Mouse (Mus musculus): ENCODE results near the gene Prr15l. TPM values are rescaled to one million over a fixed set of nuclear protein-coding genes. Genes with fewer than 3 reads are reported as not detected.
A peak's percentile ranks its signal among the peaks of the same experiment; 100 is the strongest.

Prr15l gene
- polyA plus RNA-seq, 1 experiment from 2014 or later: 76.5 TPM

DNA sequence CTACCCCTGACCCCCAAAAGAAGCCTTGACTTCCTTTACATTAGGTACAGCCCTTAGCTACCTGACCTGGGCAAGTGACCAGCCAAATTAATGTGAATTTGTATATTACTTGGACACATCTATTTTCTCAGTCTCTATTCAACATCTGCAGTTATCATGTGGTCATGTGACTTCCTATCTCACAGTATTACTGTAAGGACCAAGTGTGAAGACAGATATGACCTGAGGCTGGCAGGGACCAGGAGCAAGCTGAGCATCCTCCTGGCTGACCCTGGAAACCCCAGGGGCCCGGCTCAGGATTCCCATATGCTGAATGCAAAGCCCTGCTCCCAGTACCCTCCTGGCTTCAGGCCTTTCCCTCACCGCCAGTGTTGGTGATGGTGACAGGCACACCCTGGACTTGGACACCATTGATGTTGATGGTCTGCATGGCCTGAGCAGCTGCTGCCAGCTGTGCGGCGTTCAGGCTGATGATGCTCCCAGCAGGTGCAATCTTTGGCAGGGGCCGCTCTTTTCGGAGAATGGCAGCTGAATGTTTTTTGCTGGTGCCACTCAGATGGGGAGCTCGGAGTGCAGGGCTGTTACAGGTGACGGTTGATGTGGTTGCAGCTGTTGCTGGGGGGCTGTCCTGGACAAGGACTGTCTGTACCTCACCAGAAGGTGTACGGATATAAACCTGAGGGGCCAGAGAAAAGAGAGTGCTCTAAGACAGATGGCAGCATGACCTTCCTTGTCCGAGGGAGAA, 29.3 kb downstream of the Prr15l start:
- H3K4me2 ChIP-seq (ENCODE audit: low read length): no peak overlapping the region
- DNase-seq (ENCODE audit: low spot score) (no peak), ATAC-seq (replicated peaks; ENCODE audit: low FRiP score, low read depth) (no peak)
- H3K4me1 ChIP-seq (replicated peaks; ENCODE audit: insufficient read depth, low read length): no peaks in the 10 kb centered on the region
- no peak overlapping the region for H3K9ac ChIP-seq (ENCODE audit: low read depth, low read length)
- 93% methylated on average over 10 of the region's 10 CpGs for WGBS
- H3K4me3 ChIP-seq (replicated peaks; ENCODE audit: low read depth, low read length): no peak overlapping the region
- H3K36me3 ChIP-seq (ENCODE audit: insufficient read depth, low read length): peaks cover 50% of the 10 kb centered on the region; the same call in 1 of the 2 replicates
- no peak for TF ChIP-seq CTCF (IDR thresholded peaks at IDR 0.05; ENCODE audit: low read depth)
- no peaks in the 10 kb centered on the region for H3K9me3 ChIP-seq (replicated peaks; ENCODE audit: low read length)
- H3K27me3 ChIP-seq (ENCODE audit: insufficient read depth, low read length): no peaks in the 10 kb centered on the region
- H3K27ac ChIP-seq: no peak overlapping the region

DNA sequence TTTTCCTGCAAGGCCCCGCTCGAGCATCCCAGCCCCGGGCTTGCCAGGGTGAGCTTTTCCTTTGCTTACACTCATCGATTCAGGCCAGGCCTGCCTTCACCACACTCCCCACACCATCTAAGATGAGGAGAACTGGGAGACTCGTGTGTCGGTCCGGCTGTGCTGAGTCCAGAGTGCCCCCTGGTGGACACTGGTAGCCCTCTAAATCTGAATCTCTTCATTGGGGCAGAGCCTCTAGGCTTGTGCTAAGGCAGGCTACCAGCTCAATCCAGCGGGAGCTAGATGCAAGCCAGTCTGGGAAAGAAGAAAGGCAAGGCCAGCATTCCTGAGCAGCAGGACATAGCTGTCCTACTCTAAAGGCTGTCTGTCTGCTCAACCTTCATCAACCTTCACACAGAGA, 35.7 kb downstream of the Prr15l start:
- Histone ChIP-seq H3K4me1 (replicated peaks; ENCODE audit: insufficient read depth, low read length) (peaks cover 5% of the 10 kb centered on the region), H3K9me3 (replicated peaks; ENCODE audit: low read length) (no peaks in the 10 kb centered on the region), H3K36me3 (ENCODE audit: insufficient read depth, low read length) (peaks cover 24% of the 10 kb centered on the region; the same call in 1 of the 2 replicates), H3K27me3 (ENCODE audit: insufficient read depth, low read length) (no peaks in the 10 kb centered on the region), H3K27ac (peak overlapping the region; percentile 70), H3K4me3 (replicated peaks; ENCODE audit: low read depth, low read length) (no peak overlapping the region), H3K9ac (ENCODE audit: low read depth, low read length) (no peak overlapping the region), H3K4me2 (ENCODE audit: low read length) (no peak overlapping the region)
- peak; percentile 89 for DNase-seq (ENCODE audit: low spot score)
- 16% methylated on average over 8 of the region's 8 CpGs for WGBS
- peak; percentile 85 for ATAC-seq (replicated peaks; ENCODE audit: low FRiP score, low read depth)
- peak; percentile 97 for TF ChIP-seq CTCF (IDR thresholded peaks at IDR 0.05; ENCODE audit: low read depth)

DNA sequence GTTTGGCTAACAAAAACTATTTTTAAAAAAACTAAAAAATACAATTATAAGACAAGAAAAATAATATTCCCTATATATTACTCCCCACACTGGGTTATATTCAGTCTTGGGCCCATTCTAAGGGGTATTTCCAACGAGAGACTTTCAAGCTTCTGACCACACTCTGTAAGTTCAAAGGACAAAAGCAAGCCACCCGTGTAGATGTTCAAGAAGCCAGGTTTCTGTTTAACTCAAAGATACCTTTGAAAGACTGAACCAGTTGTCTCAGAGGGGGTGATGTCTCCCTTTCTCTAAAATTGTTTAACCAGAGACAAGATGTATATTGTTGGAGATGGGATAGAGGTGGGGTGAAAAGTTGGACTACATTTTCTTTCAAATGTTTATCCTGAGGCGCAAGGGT, 38.3 kb downstream of the Prr15l start:
- Histone ChIP-seq H3K27ac (0 out of 2 replicates have a peak overlapping the region, but pooled peaks have one; percentile 39), H3K4me1 (replicated peaks; ENCODE audit: insufficient read depth, low read length) (peaks cover 21% of the 10 kb centered on the region), H3K4me3 (replicated peaks; ENCODE audit: low read depth, low read length) (no peak overlapping the region), H3K36me3 (ENCODE audit: insufficient read depth, low read length) (peaks cover 10% of the 10 kb centered on the region; the same call in 1 of the 2 replicates), H3K4me2 (ENCODE audit: low read length) (no peak overlapping the region), H3K9ac (ENCODE audit: low read depth, low read length) (no peak overlapping the region), H3K9me3 (replicated peaks; ENCODE audit: low read length) (no peaks in the 10 kb centered on the region), H3K27me3 (ENCODE audit: insufficient read depth, low read length) (no peaks in the 10 kb centered on the region)
- DNase-seq (ENCODE audit: low spot score) (no peak), ATAC-seq (replicated peaks; ENCODE audit: low FRiP score, low read depth) (no peak)
- 71% methylated on average over 3 of the region's 3 CpGs for WGBS
- TF ChIP-seq CTCF (IDR thresholded peaks at IDR 0.05; ENCODE audit: low read depth): no peak

DNA sequence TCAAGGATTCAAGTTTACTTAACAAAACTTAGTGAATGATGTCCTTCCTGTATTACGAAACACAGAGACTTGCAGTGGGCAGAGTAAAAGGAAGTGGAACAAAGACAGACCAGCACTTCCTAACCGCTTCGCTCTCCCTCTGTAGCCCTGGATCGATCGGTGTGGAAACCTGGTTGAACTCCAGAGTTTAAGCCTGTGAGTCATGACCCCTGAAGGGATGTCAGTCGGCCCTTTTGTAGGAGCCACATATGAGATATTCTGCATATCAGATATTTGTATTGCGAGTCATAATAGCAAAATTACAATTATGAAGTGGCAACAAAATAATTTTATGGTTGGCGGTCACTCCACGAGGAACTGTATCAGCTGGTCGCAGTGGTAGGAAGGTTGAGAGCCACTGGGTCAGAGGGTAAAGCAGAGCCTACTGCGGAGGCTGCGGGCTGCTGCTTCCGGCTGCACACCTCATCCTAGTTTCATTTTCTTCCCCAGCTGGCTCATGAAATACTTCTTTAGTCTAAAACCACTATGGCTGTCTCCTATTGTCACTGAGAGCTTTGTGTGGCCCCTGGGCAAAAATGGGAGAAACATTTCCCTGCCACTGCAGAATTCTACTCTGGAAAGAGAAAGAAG, 39.1 kb downstream of the Prr15l start:
- Histone ChIP-seq H3K4me3 (replicated peaks; ENCODE audit: low read depth, low read length) (no peak overlapping the region), H3K27ac (peak overlapping the region; percentile 39; the same call in 1 of the 2 replicates), H3K27me3 (ENCODE audit: insufficient read depth, low read length) (no peaks in the 10 kb centered on the region), H3K36me3 (ENCODE audit: insufficient read depth, low read length) (0 out of 2 replicates have a peak, but pooled peaks cover 4% of the 10 kb centered on the region), H3K9ac (ENCODE audit: low read depth, low read length) (no peak overlapping the region), H3K4me2 (ENCODE audit: low read length) (peak overlapping the region; percentile 30), H3K9me3 (replicated peaks; ENCODE audit: low read length) (no peaks in the 10 kb centered on the region), H3K4me1 (replicated peaks; ENCODE audit: insufficient read depth, low read length) (peaks cover 21% of the 10 kb centered on the region)
- DNase-seq (ENCODE audit: low spot score): no peak
- no peak for ATAC-seq (replicated peaks; ENCODE audit: low FRiP score, low read depth)
- TF ChIP-seq CTCF (IDR thresholded peaks at IDR 0.05; ENCODE audit: low read depth): no peak
- 74% methylated on average over 13 of the region's 13 CpGs for WGBS

DNA sequence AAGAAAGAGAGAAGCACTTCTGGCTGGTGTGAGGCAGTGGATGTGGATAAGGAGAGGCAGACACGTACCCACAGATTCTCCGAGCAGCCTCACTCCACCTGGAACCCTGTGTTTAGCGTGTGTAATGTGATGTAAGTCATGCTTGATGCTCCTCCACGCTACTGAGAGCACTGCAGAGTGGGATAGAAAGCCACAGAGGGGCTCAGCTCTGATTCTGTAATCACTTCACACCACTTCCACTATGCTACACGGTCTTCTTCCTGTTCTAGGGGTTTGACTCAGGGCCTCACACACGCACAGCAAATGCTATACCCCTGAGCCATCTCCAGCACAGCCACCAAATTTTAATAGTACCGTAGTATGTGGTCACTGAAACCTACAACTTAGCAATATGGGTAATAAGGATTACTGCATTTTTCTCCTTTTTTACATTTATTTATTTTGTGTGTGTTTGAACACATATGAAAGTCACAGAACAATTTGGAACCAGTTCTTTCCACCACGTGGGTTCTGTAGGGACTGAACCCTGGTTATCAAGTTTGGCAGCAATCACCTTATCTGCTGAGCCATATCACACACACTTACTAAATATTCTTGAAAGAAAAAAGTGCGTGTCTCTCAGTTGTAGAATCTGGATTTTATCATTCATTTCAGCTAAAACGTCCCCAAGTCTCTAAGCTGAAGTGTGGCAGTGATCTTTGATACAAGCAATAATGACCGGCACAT, 39.8 kb downstream of the Prr15l start:
- Histone ChIP-seq H3K36me3 (ENCODE audit: insufficient read depth, low read length) (0 out of 2 replicates have a peak, but pooled peaks cover 4% of the 10 kb centered on the region), H3K27me3 (ENCODE audit: insufficient read depth, low read length) (no peaks in the 10 kb centered on the region), H3K9ac (ENCODE audit: low read depth, low read length) (no peak overlapping the region), H3K4me3 (replicated peaks; ENCODE audit: low read depth, low read length) (no peak overlapping the region), H3K4me2 (ENCODE audit: low read length) (peak overlapping the region; percentile 30), H3K4me1 (replicated peaks; ENCODE audit: insufficient read depth, low read length) (peaks cover 21% of the 10 kb centered on the region), H3K9me3 (replicated peaks; ENCODE audit: low read length) (no peaks in the 10 kb centered on the region), H3K27ac (peak overlapping the region; percentile 39; the same call in 1 of the 2 replicates)
- no peak for DNase-seq (ENCODE audit: low spot score)
- WGBS: 73% methylated on average over 11 of the region's 11 CpGs
- ATAC-seq (replicated peaks; ENCODE audit: low FRiP score, low read depth): no peak
- TF ChIP-seq CTCF (IDR thresholded peaks at IDR 0.05; ENCODE audit: low read depth): no peak

DNA sequence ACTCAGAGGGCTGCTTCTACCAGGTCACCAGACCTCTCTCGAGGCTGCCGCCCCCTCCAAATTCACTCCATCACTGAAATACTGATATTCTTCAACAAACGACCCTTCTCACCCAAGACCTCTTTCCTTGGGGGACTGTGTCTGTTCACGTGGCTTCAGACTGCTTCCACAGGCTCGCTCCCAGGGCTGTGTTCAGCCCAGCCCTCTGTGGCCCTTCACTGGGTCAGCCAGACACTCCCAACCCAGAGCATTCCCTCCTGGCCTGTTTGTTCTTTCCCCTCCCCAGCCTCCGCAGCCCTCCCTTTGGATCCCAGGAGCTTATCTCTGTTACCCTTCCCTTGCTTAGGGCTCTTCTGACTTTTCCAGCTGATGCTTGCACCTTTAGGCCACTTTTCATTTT, 40.6 kb downstream of the Prr15l start:
- TF ChIP-seq CTCF (IDR thresholded peaks at IDR 0.05; ENCODE audit: low read depth): no peak
- Histone ChIP-seq H3K4me1 (replicated peaks; ENCODE audit: insufficient read depth, low read length) (peaks cover 21% of the 10 kb centered on the region), H3K27me3 (ENCODE audit: insufficient read depth, low read length) (no peaks in the 10 kb centered on the region), H3K9ac (ENCODE audit: low read depth, low read length) (0 out of 2 replicates have a peak overlapping the region, but pooled peaks have one; percentile 18), H3K27ac (peak overlapping the region; percentile 89; the same call in 1 of the 2 replicates), H3K36me3 (ENCODE audit: insufficient read depth, low read length) (no peaks in the 10 kb centered on the region), H3K4me3 (replicated peaks; ENCODE audit: low read depth, low read length) (no peak overlapping the region), H3K9me3 (replicated peaks; ENCODE audit: low read length) (no peaks in the 10 kb centered on the region), H3K4me2 (ENCODE audit: low read length) (no peak overlapping the region)
- DNase-seq (ENCODE audit: low spot score): no peak
- no peak for ATAC-seq (replicated peaks; ENCODE audit: low FRiP score, low read depth)
- WGBS: 53% methylated on average over 6 of the region's 6 CpGs

Measured in kidney, postnatal 0 days (tissue).